Mouse (Mus musculus): ENCODE results near the gene Sec31b. TPM values are rescaled to one million over a fixed set of nuclear protein-coding genes. Genes with fewer than 3 reads are reported as not detected.

The Sec31b gene
- polyA plus RNA-seq (2017; shearing (Covaris generic)): 1 to 10 TPM; 2.2 to 3.1 TPM

GRCm38 (mm10) chr19:44545321-44546041 lies at the start of gene Sec31b:
Sec31b (minus strand) TSS chr19:44545864.

GRCm38 (mm10) chr19:44562652-44563206 lies 17.1 kb upstream of the Sec31b start, which contains the start of gene Hif1an:
Hif1an (plus strand) TSS chr19:44562850.

GRCm38 (mm10) chr19:44554861-44555590 lies 9.4 kb upstream of the Sec31b start, which contains the start of gene Ndufb8:
Ndufb8 (minus strand) TSS chr19:44555440.

GRCm38 (mm10) chr19:44552731-44553130 lies 7.1 kb upstream of the Sec31b start, which contains the start of gene Gm20538:
Gm20538 (minus strand) TSS chr19:44552831.

GRCm38 (mm10) chr19:44493128-44493527 lies 52.5 kb downstream of the Sec31b start, which contains the start of gene Wnt8b:
Wnt8b (plus strand) TSS chr19:44493472.

Other genes with a start within 250 kb of the Sec31b start
- under 1 TPM in 1 of 2 experiments, not detected in 1; 0.69 TPM for gene Scd4, start 212.8 kb downstream of the Sec31b start, polyA plus RNA-seq (2017; shearing (Covaris generic))
- 1 to 10 TPM in 1 of 2 experiments, under 1 TPM in 1; 0.70 to 1.0 TPM for gene Scd1, start 138.0 kb downstream of the Sec31b start, polyA plus RNA-seq (2017; shearing (Covaris generic))
- under 1 TPM in 1 of 2 experiments, not detected in 1; 0.06 TPM for gene Wnt8b, start 52.4 kb downstream of the Sec31b start, polyA plus RNA-seq (2017; shearing (Covaris generic))
- gene Gm20538, start 7.0 kb upstream of the Sec31b start, polyA plus RNA-seq (2017; shearing (Covaris generic)): 1 to 10 TPM; 1.8 to 4.0 TPM
- gene Ndufb8, start 9.6 kb upstream of the Sec31b start, polyA plus RNA-seq (2017; shearing (Covaris generic)): 100 to 1,000 TPM; 337 to 340 TPM
- 10 to 100 TPM; 19.0 to 21.1 TPM for gene Hif1an, start 17.0 kb upstream of the Sec31b start, polyA plus RNA-seq (2017; shearing (Covaris generic))
- gene Pax2, start 210.2 kb upstream of the Sec31b start, polyA plus RNA-seq (2017; shearing (Covaris generic)): under 1 TPM in 1 of 2 experiments, not detected in 1; 0.21 TPM

Data from activated CD4-positive, CD25-positive, alpha-beta regulatory T cell (primary cell).